10 mouse cellular contexts compared by ENCODE assay signal in genomic region chr16:44122982-44123725, GRCm38 (mm10). TPM values are rescaled to one million over a fixed set of nuclear protein-coding genes. Genes with fewer than 3 reads are reported as not detected.
DNase-seq lines count a peak whose midpoint lies in the region; ATAC-seq lines count a peak whose summit lies in the region.
"Had no signal": no experiment of that assay in that cellular context is flagged by ENCODE, and none has a peak within 500 bp of the region (broad histone marks: within the 10 kb centered on the region; RNA-seq: fewer than 3 reads in every experiment).

No protein-coding gene starts in this region.

- ATAC-seq in erythroblast, adult 5-6 weeks (replicated peaks; ENCODE audit: low FRiP score, poor library complexity, severe bottlenecking) = no peak

- DNase-seq in frontal cortex, adult 2 months (ENCODE audit: extremely low spot score in 1 of 2, low spot score in 1 of 2) = peak; percentile 59 to 76
- no peak for DNase-seq in frontal cortex, postnatal 25 days (ENCODE audit: low spot score in 2 of 2)
- peak; percentile 76 for DNase-seq in right cerebral cortex, adult 18-20 months
- no peak for DNase-seq in right cerebral cortex, postnatal 14 days
- DNase-seq in cerebellum, postnatal 10 days = peak; percentile 37 to 56
- peak; percentile 83 for DNase-seq in telencephalon, adult 2 months (ENCODE audit: low read depth, low spot score)
- DNase-seq in thymus, postnatal 0 days (ENCODE audit: low spot score) = no peak
- DNase-seq: kidney, adult 9 months; lung, postnatal 14 days had no signal

RNA-seq across cellular contexts. Expression of gene Atp6v1a, which starts 16.4 kb away (rescaled TPM):
- 201 and 231 TPM in 2 replicates for polyA plus RNA-seq in frontal cortex, adult 2 months (2012; rRNA removed)
- total RNA-seq in erythroblast, adult 5-6 weeks (2015; ENCODE audit: low replicate concordance) = 13.0 and 24.0 TPM in 2 replicates
- total RNA-seq in erythroblast, adult 5-6 weeks (2017; ENCODE audit: low replicate concordance) = 14.2 and 23.6 TPM in 2 replicates
- 44.0 and 47.0 TPM in 2 replicates for polyA plus RNA-seq in thymus, postnatal 0 days (2015; fragmentation: Nextera tagmentation; extraction: Ambion mirVana)

RNA-seq across cellular contexts. Expression of gene Naa50, which starts 16.5 kb away (rescaled TPM):
- 26.5 and 27.5 TPM in 2 replicates for polyA plus RNA-seq in frontal cortex, adult 2 months (2012; rRNA removed)
- 25.6 and 34.9 TPM in 2 replicates for total RNA-seq in erythroblast, adult 5-6 weeks (2015; ENCODE audit: low replicate concordance)
- 22.5 and 29.0 TPM in 2 replicates for total RNA-seq in erythroblast, adult 5-6 weeks (2017; ENCODE audit: low replicate concordance)
- 87.4 and 89.4 TPM in 2 replicates for polyA plus RNA-seq in thymus, postnatal 0 days (2015; fragmentation: Nextera tagmentation; extraction: Ambion mirVana)

RNA-seq across cellular contexts. Expression of gene Usf3, which starts 49.9 kb away (rescaled TPM):
- polyA plus RNA-seq in frontal cortex, adult 2 months (2012; rRNA removed) = 14.0 and 14.9 TPM in 2 replicates
- total RNA-seq in erythroblast, adult 5-6 weeks (2015; ENCODE audit: low replicate concordance) = 11.7 and 15.9 TPM in 2 replicates
- 4.4 and 7.1 TPM in 2 replicates for total RNA-seq in erythroblast, adult 5-6 weeks (2017; ENCODE audit: low replicate concordance)
- 2.6 and 2.9 TPM in 2 replicates for polyA plus RNA-seq in thymus, postnatal 0 days (2015; fragmentation: Nextera tagmentation; extraction: Ambion mirVana)

Comparison
In these comparisons a context has a peak if more than half of its experiments do, and no peak if none do; other contexts are left out.
1. DNase-seq: peak in frontal cortex, adult 2 months (2 of 2), right cerebral cortex, adult 18-20 months (single experiment), cerebellum, postnatal 10 days (2 of 2) and telencephalon, adult 2 months (single experiment); none in frontal cortex, postnatal 25 days (0 of 2), right cerebral cortex, postnatal 14 days (single experiment) and thymus, postnatal 0 days (single experiment).